ENCODE assay signal across 10 mouse cellular contexts in genomic region chr17:63185531-63185930, GRCm38 (mm10).
DNase-seq lines count a peak whose midpoint lies in the region; ATAC-seq and TF ChIP-seq lines count a peak whose summit lies in the region.
"Had no signal": no experiment of that assay in that cellular context is flagged by ENCODE, and none has a peak within 500 bp of the region (broad histone marks: within the 10 kb centered on the region; RNA-seq: fewer than 3 reads in every experiment).

No protein-coding gene starts in this region.

- H3K9ac ChIP-seq in forebrain, embryonic 14.5 days (ENCODE audit: low read length): no peak overlapping the region
- H3K9ac ChIP-seq in neural tube, embryonic 11.5 days (ENCODE audit: low read length): no peak overlapping the region
- H3K9ac ChIP-seq in stomach, postnatal 0 days (ENCODE audit: low read length): no peak overlapping the region
- H3K9ac ChIP-seq: limb, embryonic 13.5 days; stomach, embryonic 15.5 days had no signal

- no peaks in the 10 kb centered on the region for H3K9me3 ChIP-seq in forebrain, embryonic 14.5 days (replicated peaks; ENCODE audit: control insufficient read depth, low read length)
- no peaks in the 10 kb centered on the region for H3K9me3 ChIP-seq in neural tube, embryonic 11.5 days (ENCODE audit: control insufficient read depth, low read length)
- no peaks in the 10 kb centered on the region for H3K9me3 ChIP-seq in stomach, postnatal 0 days (ENCODE audit: control insufficient read depth, low read length)
- H3K9me3 ChIP-seq: limb, embryonic 13.5 days; stomach, embryonic 15.5 days had no signal

- intact Hi-C loops in left cerebral cortex, postnatal 4 days (cut with DNase I): no loop called here

- no peak overlapping the region for H3K27ac ChIP-seq in forebrain, embryonic 14.5 days (ENCODE audit: low read depth, low read length)
- no peak overlapping the region for H3K27ac ChIP-seq in neural tube, embryonic 11.5 days (ENCODE audit: low read depth, low read length)
- H3K27ac ChIP-seq in stomach, postnatal 0 days (replicated peaks): no peak overlapping the region
- H3K27ac ChIP-seq: limb, embryonic 13.5 days; stomach, embryonic 15.5 days had no signal

- peaks cover 12% of the 10 kb centered on the region for H3K4me1 ChIP-seq in forebrain, embryonic 14.5 days (ENCODE audit: control insufficient read depth, insufficient read depth, low read length)
- peaks cover 9% of the 10 kb centered on the region; the same call in 1 of the 2 replicates for H3K4me1 ChIP-seq in neural tube, embryonic 11.5 days (ENCODE audit: control insufficient read depth, insufficient read depth, low read length)
- no peaks in the 10 kb centered on the region for H3K4me1 ChIP-seq in stomach, postnatal 0 days (replicated peaks; ENCODE audit: control insufficient read depth, insufficient read depth)

- H3K36me3 ChIP-seq in forebrain, embryonic 14.5 days (ENCODE audit: control insufficient read depth, insufficient read depth, low read length): no peaks in the 10 kb centered on the region
- no peaks in the 10 kb centered on the region for H3K36me3 ChIP-seq in neural tube, embryonic 11.5 days (ENCODE audit: control insufficient read depth, insufficient read depth, low read length)
- H3K36me3 ChIP-seq in stomach, postnatal 0 days (ENCODE audit: control insufficient read depth, insufficient read depth, low read length): no peaks in the 10 kb centered on the region
- H3K36me3 ChIP-seq: limb, embryonic 13.5 days; stomach, embryonic 15.5 days had no signal

- no peak overlapping the region for H3K4me3 ChIP-seq in forebrain, embryonic 14.5 days (ENCODE audit: low read depth, low read length)
- H3K4me3 ChIP-seq in neural tube, embryonic 11.5 days (ENCODE audit: low read depth, low read length): no peak overlapping the region
- H3K4me3 ChIP-seq in stomach, postnatal 0 days (ENCODE audit: low read depth, low read length): no peak overlapping the region
- H3K4me3 ChIP-seq: limb, embryonic 13.5 days; stomach, embryonic 15.5 days had no signal

- no peak for TF ChIP-seq EP300 in stomach, postnatal 0 days (optimal IDR thresholded peaks at IDR 0.05)

- 13% methylated on average over 9 of the region's 9 CpGs for WGBS in forebrain, embryonic 14.5 days
- WGBS in neural tube, embryonic 11.5 days: 45% methylated on average over 9 of the region's 9 CpGs
- WGBS in stomach, postnatal 0 days: 27% methylated on average over 9 of the region's 9 CpGs

- peak; percentile 29 for DNase-seq in left cerebral cortex, postnatal 4 days
- DNase-seq in left cerebral cortex, adult 9 months (ENCODE audit: low spot score in 2 of 2): no peak
- DNase-seq in forebrain, embryonic 14.5 days (ENCODE audit: low spot score): peak; percentile 82
- peak; percentile 49 for DNase-seq in layer of hippocampus, adult 9-11 months
- DNase-seq in neural tube, embryonic 11.5 days (ENCODE audit: low spot score): peak; percentile 62
- no peak for DNase-seq in cerebellum, adult 18-20 months
- DNase-seq in stomach, postnatal 0 days (ENCODE audit: low spot score): no peak

- H3K27me3 ChIP-seq in forebrain, embryonic 14.5 days (replicated peaks; ENCODE audit: control insufficient read depth, insufficient read depth, low read length): no peaks in the 10 kb centered on the region
- 0 out of 2 replicates have a peak, but pooled peaks cover 2% of the 10 kb centered on the region for H3K27me3 ChIP-seq in neural tube, embryonic 11.5 days (ENCODE audit: control insufficient read depth, insufficient read depth, low read length)
- no peaks in the 10 kb centered on the region for H3K27me3 ChIP-seq in stomach, postnatal 0 days (ENCODE audit: control insufficient read depth, insufficient read depth, low read length)
- H3K27me3 ChIP-seq: limb, embryonic 13.5 days; stomach, embryonic 15.5 days had no signal

- no peak for TF ChIP-seq CTCF in stomach, postnatal 0 days (IDR thresholded peaks at IDR 0.05; ENCODE audit: low read depth)

- peak; percentile 87 for ATAC-seq in forebrain, embryonic 14.5 days
- ATAC-seq in neural tube, embryonic 11.5 days (ENCODE audit: insufficient read depth, low FRiP score, low TSS enrichment): peak; percentile 83
- no peak for ATAC-seq in megakaryocyte, adult 5-6 weeks (ENCODE audit: poor library complexity, severe bottlenecking)
- no peak for ATAC-seq in stomach, postnatal 0 days (ENCODE audit: low FRiP score, low TSS enrichment)

- peak overlapping the region; percentile 33; the same call in 1 of the 2 replicates for H3K4me2 ChIP-seq in forebrain, embryonic 14.5 days (ENCODE audit: low read length)
- 0 out of 2 replicates have a peak overlapping the region, but pooled peaks have one; percentile 8 for H3K4me2 ChIP-seq in neural tube, embryonic 11.5 days (ENCODE audit: low read depth)
- H3K4me2 ChIP-seq in stomach, postnatal 0 days (replicated peaks; ENCODE audit: low read depth): no peak overlapping the region
- H3K4me2 ChIP-seq: limb, embryonic 13.5 days; stomach, embryonic 15.5 days had no signal

Comparison
In these comparisons a context has a peak if more than half of its experiments do, and no peak if none do; other contexts are left out.
1. DNase-seq: peak in left cerebral cortex, postnatal 4 days (single experiment), forebrain, embryonic 14.5 days (single experiment), layer of hippocampus, adult 9-11 months (single experiment) and neural tube, embryonic 11.5 days (single experiment); none in left cerebral cortex, adult 9 months (0 of 2), cerebellum, adult 18-20 months (0 of 2) and stomach, postnatal 0 days (single experiment).
2. ATAC-seq: peak in forebrain, embryonic 14.5 days (single experiment) and neural tube, embryonic 11.5 days (single experiment); none in megakaryocyte, adult 5-6 weeks (single experiment) and stomach, postnatal 0 days (single experiment).